Mouse (Mus musculus): ENCODE data around the gene Tlx1. TPM values are rescaled to one million over a fixed set of nuclear protein-coding genes. Genes with fewer than 3 reads are reported as not detected.

Gene Tlx1
- polyA plus RNA-seq, 2 experiments, result 0.55 to 0.82 TPM

GRCm38 (mm10) chr19:45143214-45143895 lies 7.1 kb upstream of the Tlx1 start:
- no peaks in the 10 kb centered on the region for H3K9me3 ChIP-seq (ENCODE audit: control insufficient read depth, low read length)
- no peak overlapping the region for H3K27ac ChIP-seq (replicated peaks; ENCODE audit: low read depth, low read length)
- H3K9ac ChIP-seq (ENCODE audit: low read depth, low read length, severe bottlenecking), result no peak overlapping the region
- H3K27me3 ChIP-seq (ENCODE audit: control insufficient read depth, insufficient read depth, low read length), result peaks cover 96% of the 10 kb centered on the region
- peak overlapping the region; percentile 10; the same call in 1 of the 2 replicates for H3K4me2 ChIP-seq (replicated peaks; ENCODE audit: low read depth, low read length, severe bottlenecking)
- H3K4me3 ChIP-seq (replicated peaks; ENCODE audit: low read length), result peak overlapping the region; percentile 14; the same call in 1 of the 2 replicates
- under 1% methylated on average over 45 of the region's 46 CpGs for WGBS
- ATAC-seq (ENCODE audit: low FRiP score, low read depth), result no peak
- H3K4me1 ChIP-seq (ENCODE audit: control insufficient read depth, insufficient read depth, low read length), result no peaks in the 10 kb centered on the region
- no peak for TF ChIP-seq POLR2A (IDR thresholded peaks at IDR 0.05; ENCODE audit: borderline replicate concordance, extremely low read depth, insufficient read depth, insufficient read length)
- no peak for DNase-seq (ENCODE audit: low spot score)
- H3K36me3 ChIP-seq (ENCODE audit: control insufficient read depth, insufficient read depth, low read length), result no peaks in the 10 kb centered on the region

GRCm38 (mm10) chr19:45147071-45147470 lies 3.4 kb upstream of the Tlx1 start:
- Histone ChIP-seq H3K36me3 (ENCODE audit: control insufficient read depth, insufficient read depth, low read length) (no peaks in the 10 kb centered on the region), H3K4me1 (ENCODE audit: control insufficient read depth, insufficient read depth, low read length) (peaks cover 10% of the 10 kb centered on the region), H3K27ac (replicated peaks; ENCODE audit: low read depth, low read length) (no peak overlapping the region), H3K4me2 (replicated peaks; ENCODE audit: low read depth, low read length, severe bottlenecking) (no peak overlapping the region), H3K9ac (ENCODE audit: low read depth, low read length, severe bottlenecking) (no peak overlapping the region), H3K4me3 (replicated peaks; ENCODE audit: low read length) (no peak overlapping the region), H3K27me3 (ENCODE audit: control insufficient read depth, insufficient read depth, low read length) (peaks cover 97% of the 10 kb centered on the region), H3K9me3 (ENCODE audit: control insufficient read depth, low read length) (no peaks in the 10 kb centered on the region)
- WGBS, result 5% methylated on average over 4 of the region's 4 CpGs
- no peak for ATAC-seq (ENCODE audit: low FRiP score, low read depth)
- TF ChIP-seq POLR2A (IDR thresholded peaks at IDR 0.05; ENCODE audit: borderline replicate concordance, extremely low read depth, insufficient read depth, insufficient read length), result no peak
- no peak for DNase-seq (ENCODE audit: low spot score)

GRCm38 (mm10) chr19:45151361-45152182 lies 1.1 kb downstream of the Tlx1 start:
- Histone ChIP-seq H3K9ac (ENCODE audit: low read depth, low read length, severe bottlenecking) (0 out of 2 replicates have a peak overlapping the region, but pooled peaks have one; percentile 25), H3K36me3 (ENCODE audit: control insufficient read depth, insufficient read depth, low read length) (no peaks in the 10 kb centered on the region), H3K4me2 (replicated peaks; ENCODE audit: low read depth, low read length, severe bottlenecking) (peak overlapping the region; percentile 51), H3K9me3 (ENCODE audit: control insufficient read depth, low read length) (no peaks in the 10 kb centered on the region), H3K27ac (replicated peaks; ENCODE audit: low read depth, low read length) (no peak overlapping the region), H3K4me1 (ENCODE audit: control insufficient read depth, insufficient read depth, low read length) (peaks cover 12% of the 10 kb centered on the region), H3K4me3 (replicated peaks; ENCODE audit: low read length) (peak overlapping the region; percentile 33), H3K27me3 (ENCODE audit: control insufficient read depth, insufficient read depth, low read length) (peaks cover 98% of the 10 kb centered on the region)
- WGBS, result 1% methylated on average over 34 of the region's 36 CpGs
- no peak for TF ChIP-seq POLR2A (IDR thresholded peaks at IDR 0.05; ENCODE audit: borderline replicate concordance, extremely low read depth, insufficient read depth, insufficient read length)
- no peak for ATAC-seq (ENCODE audit: low FRiP score, low read depth)
- no peak for DNase-seq (ENCODE audit: low spot score)

- peaks cover 12% of the 10 kb centered on the region for H3K4me1 ChIP-seq (ENCODE audit: control insufficient read depth, insufficient read depth, low read length)
- H3K4me3 ChIP-seq (replicated peaks; ENCODE audit: low read length), result no peak overlapping the region
- H3K9me3 ChIP-seq (ENCODE audit: control insufficient read depth, low read length), result no peaks in the 10 kb centered on the region
- H3K27me3 ChIP-seq (ENCODE audit: control insufficient read depth, insufficient read depth, low read length), result peaks cover 98% of the 10 kb centered on the region
- ATAC-seq (ENCODE audit: low FRiP score, low read depth), result no peak
- H3K36me3 ChIP-seq (ENCODE audit: control insufficient read depth, insufficient read depth, low read length), result no peaks in the 10 kb centered on the region
- WGBS, result 12% methylated on average over 8 of the region's 8 CpGs
- no peak overlapping the region for H3K9ac ChIP-seq (ENCODE audit: low read depth, low read length, severe bottlenecking)
- no peak for TF ChIP-seq POLR2A (IDR thresholded peaks at IDR 0.05; ENCODE audit: borderline replicate concordance, extremely low read depth, insufficient read depth, insufficient read length)
- no peak overlapping the region for H3K27ac ChIP-seq (replicated peaks; ENCODE audit: low read depth, low read length)
- H3K4me2 ChIP-seq (replicated peaks; ENCODE audit: low read depth, low read length, severe bottlenecking), result no peak overlapping the region
- no peak for DNase-seq (ENCODE audit: low spot score)
Observed at GRCm38 (mm10) chr19:45152183-45152650, 1.7 kb downstream of the Tlx1 start.

GRCm38 (mm10) chr19:45153311-45154058 lies 3.0 kb downstream of the Tlx1 start:
- H3K9ac ChIP-seq (ENCODE audit: low read depth, low read length, severe bottlenecking), result no peak overlapping the region
- H3K27ac ChIP-seq (replicated peaks; ENCODE audit: low read depth, low read length), result no peak overlapping the region
- H3K4me3 ChIP-seq (replicated peaks; ENCODE audit: low read length), result peak overlapping the region; percentile 17
- H3K4me1 ChIP-seq (ENCODE audit: control insufficient read depth, insufficient read depth, low read length), result peaks cover 12% of the 10 kb centered on the region
- under 1% methylated on average over 38 of the region's 44 CpGs for WGBS
- DNase-seq (ENCODE audit: low spot score), result no peak
- ATAC-seq (ENCODE audit: low FRiP score, low read depth), result no peak
- no peaks in the 10 kb centered on the region for H3K9me3 ChIP-seq (ENCODE audit: control insufficient read depth, low read length)
- peaks cover 98% of the 10 kb centered on the region for H3K27me3 ChIP-seq (ENCODE audit: control insufficient read depth, insufficient read depth, low read length)
- peak overlapping the region; percentile 25; the same call in 1 of the 2 replicates for H3K4me2 ChIP-seq (replicated peaks; ENCODE audit: low read depth, low read length, severe bottlenecking)
- no peaks in the 10 kb centered on the region for H3K36me3 ChIP-seq (ENCODE audit: control insufficient read depth, insufficient read depth, low read length)
- TF ChIP-seq POLR2A (IDR thresholded peaks at IDR 0.05; ENCODE audit: borderline replicate concordance, extremely low read depth, insufficient read depth, insufficient read length), result no peak

Data from limb, embryonic 14.5 days (tissue).